Mouse (Mus musculus) gastrocnemius, postnatal 14 days (tissue): Measurements from ENCODE around the gene Baiap3. TPM values are rescaled to one million over a fixed set of nuclear protein-coding genes. Genes with fewer than 3 reads are reported as not detected.
A peak's percentile ranks its signal among the peaks of the same experiment; 100 is the strongest.

Source experiments
- DNase-seq: peaks from one replicate; pipeline ENCODE4 v3.0.0; 2021; ENCODE audit warnings: mixed read lengths
- intact Hi-C: fragments of 180-260 bp; cut with DNase I; formaldehyde crosslinking; loops from one replicate; pipeline ENCODE4 v1.15.1; 2025; ENCODE audit warnings: low total_unique reads
- microRNA-seq, 2 experiments: library from miRNA; unstranded; fragments of <30 nt; microRNA quantifications; one replicate each; pipeline ENCODE4 v1.2.0; 2021
- total RNA-seq, 2 experiments: library from RNA; stranded (reverse); gene quantifications; 2 replicates each; pipeline ENCODE4 v1.2.3; 2021

Baiap3 gene
- total RNA-seq, 2 experiments from 2014 or later = 0.41 TPM; not detected in 1

DNA sequence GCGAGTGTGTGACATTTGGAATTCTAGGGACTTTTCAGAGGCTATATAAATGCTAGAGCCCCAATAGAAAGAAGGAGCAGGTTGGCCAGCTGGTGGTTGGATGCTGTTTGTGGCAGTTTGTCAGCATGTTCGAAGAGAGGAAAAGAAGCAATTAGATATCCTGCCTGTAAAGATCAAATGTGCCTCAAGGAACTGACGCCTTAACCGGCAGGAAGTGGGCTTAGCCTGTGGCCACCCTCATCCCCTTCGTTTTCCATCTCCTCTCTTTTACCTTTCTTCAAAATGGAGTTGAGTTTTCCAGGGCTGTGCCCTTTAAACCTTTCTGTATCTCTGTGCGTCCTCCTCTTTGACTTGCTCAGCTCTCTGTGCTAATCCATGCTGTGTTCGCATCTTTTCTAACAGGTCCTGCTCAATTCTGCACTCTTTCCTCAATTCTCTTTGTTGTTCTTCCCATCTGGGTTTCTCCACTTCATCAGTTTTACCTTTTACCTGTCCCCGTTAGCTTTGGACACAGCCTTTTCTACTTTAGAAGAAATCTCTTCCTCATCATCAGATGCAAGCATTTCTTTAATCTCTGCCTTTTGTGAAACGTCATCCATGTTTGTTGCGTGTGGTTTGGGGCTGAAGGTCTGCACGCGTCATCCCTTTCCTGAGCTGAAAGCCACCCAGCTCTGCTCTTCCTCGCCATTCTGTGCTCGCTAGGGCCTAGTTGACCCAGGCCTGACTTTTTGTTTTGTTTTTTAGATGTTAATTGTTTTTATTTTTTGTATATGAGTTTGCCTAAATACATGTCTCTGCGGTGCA lies 36.5 kb downstream of the Baiap3 start:
- no peak for DNase-seq
- intact Hi-C loops = no loop called here

- intact Hi-C loops = no loop called here
- no peak for DNase-seq
These were observed 37.2 kb downstream of the Baiap3 start for GRCm38 (mm10) chr17:25218967-25219366.

GRCm38 (mm10) chr17:25215431-25215830 lies 40.7 kb downstream of the Baiap3 start:
- DNase-seq = no peak
- intact Hi-C loops = no loop called here

GRCm38 (mm10) chr17:25211705-25212104 lies 44.5 kb downstream of the Baiap3 start:
- intact Hi-C loops = no loop called here
- no peak for DNase-seq

DNA sequence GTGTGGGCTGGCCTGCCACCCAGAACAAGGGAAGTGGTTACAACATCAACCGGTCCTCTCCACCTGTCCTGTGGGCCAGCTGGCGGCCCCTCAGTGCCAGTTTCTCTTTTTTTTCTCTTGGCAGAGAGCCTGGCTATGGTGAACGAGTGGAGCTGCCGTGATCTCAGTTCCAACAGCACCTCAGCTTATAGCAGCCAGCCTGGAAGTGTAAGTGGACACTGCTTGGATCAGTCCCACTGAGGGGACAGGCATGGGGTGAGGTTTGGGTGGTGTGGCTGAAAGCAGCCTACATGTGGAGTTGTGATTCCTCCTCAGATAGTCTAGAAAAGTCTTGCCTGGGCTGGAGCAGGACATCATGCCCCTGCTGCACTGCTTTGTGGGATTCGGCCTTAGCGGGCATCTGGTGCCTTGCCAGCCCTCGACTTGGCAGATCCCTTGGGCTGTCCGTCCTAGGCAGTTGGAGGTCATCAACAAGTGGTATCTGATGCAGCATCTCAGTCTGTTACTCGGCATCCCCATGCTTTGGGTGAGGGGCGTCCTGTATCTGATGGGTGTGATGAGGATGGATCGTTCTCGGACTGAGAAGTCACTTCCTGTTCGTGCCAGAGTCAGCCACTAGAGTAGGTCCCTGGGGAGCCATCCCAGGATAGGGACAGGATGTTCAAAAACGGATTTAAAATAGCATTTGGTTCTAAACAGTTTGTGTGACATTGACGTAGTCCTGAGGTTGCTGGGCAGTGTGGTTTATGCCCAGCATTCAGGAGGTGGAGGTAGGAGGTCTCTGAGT lies 45.3 kb downstream of the Baiap3 start:
- intact Hi-C loops = no loop called here
- peak; percentile 37 for DNase-seq

- DNase-seq = no peak
- intact Hi-C loops = no loop called here
These were observed 46.2 kb downstream of the Baiap3 start for GRCm38 (mm10) chr17:25210006-25210405.

DNA sequence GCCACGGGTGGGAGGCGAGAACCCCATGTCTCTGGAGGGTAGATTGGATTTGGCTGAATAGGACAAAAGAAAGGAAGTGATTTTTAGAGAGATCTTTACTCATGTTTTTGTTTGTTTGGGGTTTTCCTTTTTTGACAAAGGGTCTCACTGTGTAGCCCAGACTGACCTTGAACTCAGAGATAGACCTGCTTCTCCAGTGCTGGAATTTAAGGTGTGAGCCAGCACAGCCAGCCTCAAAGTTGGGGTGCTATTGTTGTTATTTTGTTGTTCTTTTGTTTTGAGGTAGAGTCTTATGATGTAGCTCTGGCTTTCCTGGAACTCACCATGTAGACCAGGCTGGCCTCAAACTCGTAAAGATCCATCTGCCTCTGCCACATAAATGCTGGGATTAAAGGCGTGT lies 53.8 kb downstream of the Baiap3 start:
- intact Hi-C loops = no loop called here
- no peak for DNase-seq

Small RNAs within 50 kb of the gene (microRNA-seq; reads per million reads assigned to microRNA genes)
- gene Mir3547 = 0 to 0.32 reads per million in 2 experiments

Other genes starting within 250 kb of the Baiap3 start
- gene Cramp1l, start 240.6 kb downstream of the Baiap3 start, total RNA-seq = 1 to 10 TPM; 7.1 to 7.3 TPM
- 1 to 10 TPM; 2.9 to 4.1 TPM for gene Ift140, start 240.3 kb downstream of the Baiap3 start, total RNA-seq
- 10 to 100 TPM; 13.9 to 16.3 TPM for gene Tmem204, start 172.8 kb downstream of the Baiap3 start, total RNA-seq
- 1 to 10 TPM; 9.2 to 9.3 TPM for gene Telo2, start 140.4 kb downstream of the Baiap3 start, total RNA-seq
- 1 to 10 TPM; 8.4 to 9.6 TPM for gene Ptx4, start 135.6 kb downstream of the Baiap3 start, total RNA-seq
- 10 to 100 TPM; 14.3 to 15.5 TPM for gene Clcn7, start 123.0 kb downstream of the Baiap3 start, total RNA-seq
- not detected for gene Ccdc154, start 93.9 kb downstream of the Baiap3 start, total RNA-seq
- gene Gm38655, start 80.9 kb downstream of the Baiap3 start, total RNA-seq = not detected
- 10 to 100 TPM; 13.0 to 13.1 TPM for gene BC003965, start 71.8 kb downstream of the Baiap3 start, total RNA-seq
- 1 to 10 TPM; 4.6 to 4.8 TPM for gene Unkl, start 68.0 kb downstream of the Baiap3 start, total RNA-seq
- gene Gnptg, start 16.2 kb downstream of the Baiap3 start, total RNA-seq = 10 to 100 TPM; 12.3 to 14.8 TPM
- 10 to 100 TPM; 19.7 to 21.0 TPM for gene Tsr3, start 16.2 kb downstream of the Baiap3 start, total RNA-seq
- gene Ube2i, start 18.3 kb upstream of the Baiap3 start, total RNA-seq = 10 to 100 TPM; 74.9 to 82.6 TPM
- 1 to 10 TPM; 1.8 to 2.7 TPM for gene Prss34, start 42.0 kb upstream of the Baiap3 start, total RNA-seq
- not detected for gene Prss28, start 52.3 kb upstream of the Baiap3 start, total RNA-seq
- not detected for gene Prss29, start 62.3 kb upstream of the Baiap3 start, total RNA-seq
- 1 to 10 TPM; 4.0 to 4.7 TPM for gene Tpsab1, start 89.2 kb upstream of the Baiap3 start, total RNA-seq
- gene Tpsb2, start 109.9 kb upstream of the Baiap3 start, total RNA-seq = 10 to 100 TPM in 1 of 2 experiments, 1 to 10 TPM in 1; 9.4 to 12.6 TPM
- gene Tpsg1, start 112.9 kb upstream of the Baiap3 start, total RNA-seq = not detected
- 1 to 10 TPM; 3.2 to 3.4 TPM for gene Cacna1h, start 177.4 kb upstream of the Baiap3 start, total RNA-seq
- gene Tekt4, start 198.3 kb upstream of the Baiap3 start, total RNA-seq = not detected
- not detected for gene Sstr5, start 240.9 kb upstream of the Baiap3 start, total RNA-seq